Mouse (Mus musculus): ENCODE measurements around the gene Kcnc4.

GRCm38 (mm10) chr3:107504542-107504941, 45.2 kb upstream of the Kcnc4 start:
- no peak for TF ChIP-seq CTCF (IDR thresholded peaks at IDR 0.05; ENCODE audit: extremely low read depth, insufficient read length, insufficient replicate concordance, low read depth, low read length)
- TF ChIP-seq POLR2A (IDR thresholded peaks at IDR 0.05; ENCODE audit: low read depth, low read length) = no peak
